Mouse (Mus musculus) bone marrow, adult 2 months (tissue): ENCODE data around the gene Slit2. TPM values are rescaled to one million over a fixed set of nuclear protein-coding genes. Genes with fewer than 3 reads are reported as not detected.

Experiments used
- H3K27ac ChIP-seq: fragments of 200-500 bp; 2 replicates; pipeline ENCODE4 v1.5.1; 2012; ENCODE audit warnings: low read depth, mild to moderate bottlenecking, control low read depth, inconsistent platforms, low read length; ENCODE audit not compliant: control insufficient read depth, poor library complexity, insufficient read depth
- H3K4me1 ChIP-seq: fragments of 200-500 bp; 2 replicates; pipeline ENCODE4 v1.6.1; 2011; ENCODE audit warnings: low read length; ENCODE audit not compliant: control insufficient read depth, insufficient read depth
- H3K4me3 ChIP-seq: fragments of 200-500 bp; replicated peaks from 2 replicates; pipeline ENCODE3; 2011; ENCODE audit warnings: mild to moderate bottlenecking, low read depth, low read length, control low read depth; ENCODE audit not compliant: control insufficient read depth
- CTCF ChIP-seq: fragments of 200-500 bp; IDR thresholded peaks from 2 replicates; pipeline ENCODE4 v1.5.1; 2011; ENCODE audit warnings: low read length, control low read depth; ENCODE audit not compliant: control insufficient read depth, insufficient read depth
- POLR2A ChIP-seq: fragments of 200-500 bp; IDR thresholded peaks from 2 replicates; pipeline ENCODE4 v1.6.1; 2011; ENCODE audit warnings: low read depth, mild to moderate bottlenecking, control low read depth, low read length, borderline replicate concordance; ENCODE audit not compliant: control insufficient read depth
- WGBS: fragments of 180-500 bp; shearing (Covaris S2); methylation state at CpG from one replicate; pipeline ENCODE4 v1.1.7; 2018; 5-methylcytosine and 5-hydroxymethylcytosine counted together
- polyA plus RNA-seq: library from polyadenylated mRNA; stranded (reverse); fragments of >200 nt; gene quantifications from 2 replicates; pipeline ENCODE4 v1.2.4, GENCODE M21; 2011; ENCODE audit warnings: low replicate concordance; ENCODE audit not compliant: missing spikeins, insufficient read depth, insufficient read length

Slit2 gene
- polyA plus RNA-seq, 1 experiment: 9.9 TPM

DNA sequence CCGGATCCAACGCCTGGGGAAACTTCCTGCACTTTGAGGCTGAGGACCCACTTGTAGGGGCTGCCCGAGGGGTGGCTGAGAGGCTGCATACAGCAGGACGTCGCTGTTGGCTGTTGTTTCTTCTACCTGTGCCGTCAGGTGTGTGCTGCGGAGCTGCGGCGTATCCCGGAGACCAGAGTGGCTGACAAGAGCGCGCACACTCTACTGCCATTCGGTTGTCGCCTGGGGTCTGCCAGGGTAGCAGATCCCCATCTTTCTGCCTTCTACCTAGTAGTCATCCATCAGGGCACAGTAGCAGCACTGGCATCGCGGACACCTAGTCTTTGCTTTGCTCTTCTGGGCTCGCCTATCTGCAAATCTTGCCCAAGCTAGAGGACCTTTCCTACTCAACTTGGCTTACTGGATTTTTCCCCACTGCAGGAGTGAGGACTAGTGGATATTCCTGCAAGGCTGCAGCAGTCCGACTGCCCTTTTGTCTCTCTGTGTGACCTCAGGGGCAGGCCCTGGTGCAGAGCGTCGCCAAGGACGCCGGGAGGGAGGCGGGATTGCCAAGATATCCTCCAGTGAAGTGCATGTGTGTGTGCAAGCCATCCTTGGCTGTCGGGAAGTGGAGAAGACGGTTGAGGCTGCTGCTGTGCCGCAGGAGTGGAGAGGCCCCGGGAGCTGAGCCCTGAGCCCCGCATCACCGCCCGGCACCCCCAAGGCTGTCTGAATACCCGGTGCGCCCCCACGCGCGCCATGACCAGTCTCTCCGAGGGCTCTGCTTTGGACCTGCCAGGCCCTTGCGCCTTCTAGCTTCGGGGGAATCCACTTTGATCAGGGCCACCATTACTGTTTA is 1.0 kb downstream of the Slit2 start:
- Histone ChIP-seq H3K27ac (no peak overlapping the region), H3K4me3 (no peak overlapping the region), H3K4me1 (no peaks in the 10 kb centered on the region)
- no peak for TF ChIP-seq CTCF
- no peak for TF ChIP-seq POLR2A
- 3% methylated on average over 38 of the region's 38 CpGs for WGBS

DNA sequence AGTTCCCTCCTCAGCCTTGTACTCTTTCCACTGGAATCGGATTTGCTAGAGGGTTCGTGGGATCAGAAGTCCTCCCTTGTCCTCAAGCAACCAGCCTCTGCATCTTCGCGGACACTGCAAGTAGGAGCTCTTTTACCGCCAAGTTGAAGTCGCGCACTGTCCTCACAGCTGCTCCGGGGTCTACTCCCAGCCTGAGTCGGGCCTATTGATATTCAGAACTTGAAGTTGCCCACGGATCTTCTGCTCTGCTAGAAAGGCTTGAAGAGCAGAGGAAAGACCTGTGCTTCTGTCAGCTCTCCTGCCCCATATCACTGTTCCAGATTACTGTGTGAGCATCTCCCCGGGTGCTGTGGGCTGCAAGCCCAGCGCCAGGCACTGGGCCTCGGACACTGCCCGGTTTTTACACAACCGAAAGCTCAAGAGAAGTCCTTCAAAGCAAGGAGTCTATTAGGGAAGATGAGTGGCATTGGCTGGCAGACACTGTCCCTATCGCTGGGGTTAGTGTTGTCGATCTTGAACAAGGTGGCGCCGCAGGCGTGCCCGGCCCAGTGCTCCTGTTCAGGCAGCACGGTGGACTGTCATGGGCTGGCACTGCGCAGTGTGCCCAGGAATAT is 1.8 kb downstream of the Slit2 start:
- H3K4me3 ChIP-seq: no peak overlapping the region

DNA sequence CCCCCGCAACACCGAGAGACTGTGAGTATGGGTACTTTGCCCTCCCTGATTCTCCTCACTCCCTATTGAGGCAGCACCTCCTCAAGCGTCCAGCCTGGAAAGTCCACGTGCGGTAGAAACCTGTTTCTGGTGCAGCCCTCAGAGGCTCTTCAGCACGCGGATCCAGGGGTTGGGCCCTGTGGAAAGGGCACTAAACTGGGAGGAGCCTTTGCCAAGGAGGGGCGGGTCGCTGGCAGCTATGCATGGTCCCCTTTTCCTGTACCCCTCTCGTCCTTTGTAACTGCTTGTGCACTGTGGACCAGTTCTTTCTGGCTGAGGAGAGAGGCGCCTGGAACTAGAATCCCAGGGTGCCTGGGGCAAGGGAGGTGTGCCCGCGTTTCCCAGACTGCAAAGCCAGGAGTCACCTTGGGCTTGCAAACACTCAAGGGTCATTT is 2.3 kb downstream of the Slit2 start:
- TF ChIP-seq POLR2A (no peak), CTCF (no peak)
- no peak overlapping the region for H3K27ac ChIP-seq
- under 1% methylated on average over 13 of the region's 13 CpGs for WGBS
- no peaks in the 10 kb centered on the region for H3K4me1 ChIP-seq
- H3K4me3 ChIP-seq: no peak overlapping the region

More for the DNA sequence above, 1.8 kb downstream of the Slit2 start:
- TF ChIP-seq CTCF (no peak), POLR2A (no peak)
- Histone ChIP-seq H3K27ac (no peak overlapping the region), H3K4me1 (no peaks in the 10 kb centered on the region)
- WGBS: 3% methylated on average over 23 of the region's 23 CpGs

DNA sequence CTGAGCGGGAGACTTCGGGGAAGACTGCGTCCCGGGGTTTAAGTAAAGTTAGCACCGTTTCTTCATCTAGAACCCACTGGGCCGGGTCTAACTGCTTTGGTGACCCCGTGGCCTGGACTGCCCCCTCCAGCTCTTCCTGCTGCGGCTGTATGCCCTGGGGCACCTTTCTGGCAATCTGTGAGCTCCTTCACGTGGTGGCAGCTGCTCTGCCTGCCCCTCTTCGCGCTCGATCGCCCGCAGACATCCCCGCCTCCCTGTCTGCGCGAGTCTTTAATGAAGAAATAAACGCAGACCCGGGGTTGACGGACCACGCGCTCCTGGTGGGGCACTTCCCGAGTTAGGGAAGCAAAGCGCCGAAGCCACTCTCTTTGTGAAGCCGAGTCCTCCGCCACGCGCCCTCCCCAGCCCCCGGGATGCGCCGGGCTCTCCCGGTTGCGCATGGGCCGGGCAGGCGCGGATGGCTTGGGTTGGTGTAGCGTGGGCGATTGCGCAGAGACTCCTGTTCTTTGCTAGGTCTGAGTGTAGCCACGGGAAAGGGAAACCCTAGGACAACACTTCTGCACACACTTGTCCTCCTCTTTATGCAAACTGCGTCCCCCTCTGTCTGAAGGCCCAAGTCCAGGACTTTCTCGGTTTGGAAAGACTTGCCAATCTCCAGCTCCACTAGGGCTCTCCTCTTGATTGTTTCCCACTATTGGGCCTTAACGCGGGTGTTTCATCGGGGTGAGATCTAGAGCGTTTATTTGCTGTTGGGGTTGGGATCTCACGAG is 3.1 kb downstream of the Slit2 start:
- TF ChIP-seq POLR2A (no peak), CTCF (no peak)
- Histone ChIP-seq H3K4me3 (no peak overlapping the region), H3K27ac (no peak overlapping the region; the same call in 1 of the 2 replicates), H3K4me1 (no peaks in the 10 kb centered on the region)
- 5% methylated on average over 48 of the region's 48 CpGs for WGBS

DNA sequence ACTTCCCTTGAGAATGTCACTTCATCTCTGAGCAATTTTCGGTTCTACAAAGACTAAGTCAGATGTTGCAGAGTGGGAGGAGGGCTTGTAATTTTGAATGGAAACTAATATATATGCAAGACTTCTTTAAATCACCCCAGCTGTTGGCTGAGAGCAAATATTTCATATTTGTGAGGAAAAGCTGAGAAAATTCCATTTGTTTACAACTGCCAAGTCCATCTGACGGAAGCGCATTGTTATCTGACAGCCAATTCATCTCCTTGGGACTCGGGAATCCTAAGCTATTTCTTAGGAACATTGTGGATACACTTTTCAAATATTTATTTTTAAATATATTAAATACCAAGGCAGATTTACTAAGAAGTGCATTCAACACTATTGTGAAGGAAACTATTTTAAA is 8.0 kb downstream of the Slit2 start:
- TF ChIP-seq CTCF: no peak
- H3K4me3 ChIP-seq: no peak overlapping the region
- no peaks in the 10 kb centered on the region for H3K4me1 ChIP-seq
- H3K27ac ChIP-seq: no peak overlapping the region
- WGBS: 77% methylated on average over 4 of the region's 4 CpGs

DNA sequence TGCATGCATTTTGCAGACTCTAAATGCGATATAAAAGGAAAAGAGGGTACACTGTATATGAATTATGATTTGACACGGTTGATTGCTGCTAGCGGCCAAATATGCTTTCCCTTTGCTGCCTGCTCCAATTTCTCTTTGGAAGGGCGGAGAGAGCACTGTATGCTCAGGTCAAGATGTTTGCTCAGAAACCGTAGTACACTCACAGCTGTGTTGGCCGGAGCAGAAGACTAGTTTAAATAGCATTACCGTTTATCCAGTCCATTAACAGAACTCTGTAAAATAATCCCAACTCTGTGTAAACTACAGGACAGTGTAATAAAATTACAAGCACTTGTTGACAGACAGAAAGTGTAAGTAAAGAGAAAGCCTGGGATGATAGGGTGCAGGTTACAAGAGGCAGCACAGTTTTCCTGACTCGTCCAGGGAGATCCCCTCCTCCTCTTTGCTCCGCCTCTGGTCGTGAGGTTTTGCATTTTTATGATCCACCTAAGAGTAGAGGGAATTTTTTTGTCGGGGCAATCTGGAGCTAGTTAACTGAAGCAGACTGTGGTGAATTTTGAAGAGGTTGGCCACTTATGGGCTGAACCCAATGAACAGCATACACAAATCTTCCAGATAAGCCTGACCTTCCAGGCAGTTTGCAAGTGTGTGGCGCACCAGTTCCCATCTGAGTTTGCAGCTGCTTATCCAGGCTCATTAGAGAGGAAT is 20.9 kb downstream of the Slit2 start:
- WGBS: 74% methylated on average over 12 of the region's 12 CpGs
- H3K4me3 ChIP-seq: no peak overlapping the region
- no peaks in the 10 kb centered on the region for H3K4me1 ChIP-seq
- no peak for TF ChIP-seq POLR2A
- TF ChIP-seq CTCF: no peak
- H3K27ac ChIP-seq: no peak overlapping the region

DNA sequence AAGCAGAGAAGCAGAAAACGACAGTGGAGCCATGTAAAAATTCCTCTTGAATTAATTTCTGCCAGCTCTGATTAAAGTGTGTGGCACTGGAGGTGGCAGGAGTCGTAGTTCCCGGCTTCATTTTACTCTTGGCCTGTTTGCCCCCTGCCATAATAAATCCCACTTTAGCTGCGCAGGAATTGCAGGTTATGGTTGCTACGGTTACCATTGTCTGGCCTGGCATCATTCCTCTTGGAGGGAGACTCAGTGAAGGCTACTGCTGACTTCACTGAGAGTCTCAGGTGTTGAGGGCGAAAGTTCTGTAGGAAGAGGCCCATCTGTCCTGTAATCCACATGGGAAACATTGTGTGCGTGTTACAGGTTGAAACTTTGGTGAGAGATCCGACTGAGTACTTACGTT is 22.6 kb downstream of the Slit2 start:
- 81% methylated on average over 9 of the region's 9 CpGs for WGBS
- TF ChIP-seq POLR2A (no peak), CTCF (no peak)
- H3K4me3 ChIP-seq: no peak overlapping the region
- no peak overlapping the region for H3K27ac ChIP-seq
- no peaks in the 10 kb centered on the region for H3K4me1 ChIP-seq

DNA sequence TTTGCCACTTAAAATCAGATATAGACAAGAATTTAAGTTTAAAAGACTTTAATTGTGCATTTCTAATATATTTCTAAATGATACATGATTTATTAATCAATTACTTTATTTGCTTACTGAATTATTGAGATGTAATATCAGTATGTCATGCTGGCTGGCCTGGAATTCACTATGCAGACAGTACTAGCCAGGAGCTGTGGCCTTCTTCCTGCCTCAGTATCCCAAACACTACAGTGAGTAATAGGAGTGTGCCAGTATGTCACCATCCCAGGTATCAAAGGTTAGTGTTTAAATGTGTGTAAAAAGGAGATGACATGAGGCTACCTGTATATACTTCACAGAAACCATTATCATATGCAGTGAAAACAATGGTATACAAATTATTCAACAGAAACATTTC is 23.1 kb downstream of the Slit2 start:
- Histone ChIP-seq H3K27ac (no peak overlapping the region), H3K4me1 (no peaks in the 10 kb centered on the region), H3K4me3 (no peak overlapping the region)
- TF ChIP-seq POLR2A (no peak), CTCF (no peak)
